Mouse (Mus musculus): ENCODE results near the gene Siah1b.

Siah1b gene

DNA sequence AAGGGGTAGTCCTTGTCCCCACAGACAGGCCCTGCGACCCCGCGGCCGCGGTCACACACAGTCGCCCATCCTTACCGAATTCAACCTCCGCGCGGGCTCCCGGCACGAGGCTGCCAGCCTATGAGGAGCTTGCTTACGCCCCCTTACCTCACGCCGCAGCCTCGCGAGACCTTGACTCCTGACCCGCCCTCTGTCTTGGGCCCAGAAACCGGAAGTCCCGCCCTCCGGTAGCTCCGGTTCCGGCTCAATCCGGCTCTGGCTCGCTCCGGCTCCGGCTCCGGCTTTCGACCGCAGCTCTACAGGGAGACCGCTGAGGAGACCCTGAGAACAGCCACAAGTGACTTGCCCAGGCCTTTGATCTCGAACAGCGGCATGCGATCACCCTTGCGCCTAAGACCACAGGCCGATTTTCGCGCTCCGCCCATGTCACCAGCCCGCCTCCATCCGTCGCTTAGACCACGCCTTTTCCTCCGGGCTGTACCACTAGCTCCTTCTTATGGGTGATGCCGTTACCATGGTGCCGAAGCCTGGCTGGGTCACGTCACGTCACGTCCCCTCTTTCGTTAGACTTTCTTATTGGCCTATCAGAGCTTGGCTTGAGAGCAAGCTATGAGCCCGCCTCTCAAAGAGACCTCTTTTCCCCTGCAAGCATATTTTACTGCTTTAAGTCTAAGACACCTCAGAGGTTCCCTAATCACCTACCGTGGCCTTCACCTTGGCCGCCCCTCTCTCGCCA is at the start of gene Siah1b:
Gene Siah1b (minus strand): TSS at position 454 of the 736 bp plus-strand sequence.
- in situ Hi-C loops (cut with MboI; ENCODE audit: unreplicated experiment in 2 of 2), result loop anchor here (5.0 to 10.0 kb wide), 3 partner anchors 341 to 1189 kb away; partner anchors contain the start of genes Piga (in 1 of the 2) and Syap1 (in 1 of the 2)

DNA sequence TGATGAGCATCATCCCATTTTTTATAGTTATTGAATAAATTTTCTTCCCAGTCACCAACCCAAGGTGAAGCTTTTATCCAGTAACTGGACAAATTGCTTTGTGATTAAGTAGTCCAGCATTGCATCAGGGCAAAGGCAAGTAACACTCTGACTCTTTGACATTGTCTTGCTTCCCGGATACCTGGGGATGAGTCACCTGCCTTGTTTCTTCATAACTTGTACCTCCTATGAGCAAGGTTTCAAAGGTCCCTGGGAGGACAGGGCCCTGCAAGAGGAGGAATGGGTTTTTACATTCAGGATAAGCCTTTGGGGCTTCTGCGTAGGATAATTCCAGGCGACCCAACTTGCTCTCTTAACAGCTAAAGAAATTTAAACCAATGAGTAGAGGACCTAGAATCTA is 47.6 kb upstream of the Siah1b start:
- in situ Hi-C loops (cut with MboI; ENCODE audit: unreplicated experiment in 2 of 2), result no loop called here

DNA sequence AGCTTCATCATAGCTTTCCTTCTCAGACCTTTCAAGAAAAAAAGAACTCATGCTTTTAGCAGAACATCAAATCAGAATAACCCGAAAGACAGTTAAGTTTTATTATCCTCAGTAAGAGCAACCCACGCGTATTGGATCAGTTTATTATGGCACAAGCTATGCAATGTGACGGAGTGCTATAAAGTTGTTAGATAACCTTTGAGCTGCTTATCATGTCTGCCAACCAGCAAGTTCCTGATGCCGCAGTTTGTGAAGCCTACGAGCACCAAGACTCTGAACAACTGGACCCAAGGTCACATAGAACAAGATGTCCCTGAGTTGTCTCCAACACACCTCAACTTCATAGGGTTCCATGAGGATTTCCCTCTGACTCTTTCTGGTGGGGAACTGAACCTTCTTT is 37.5 kb upstream of the Siah1b start:
- in situ Hi-C loops (cut with MboI; ENCODE audit: unreplicated experiment in 2 of 2), result no loop called here

DNA sequence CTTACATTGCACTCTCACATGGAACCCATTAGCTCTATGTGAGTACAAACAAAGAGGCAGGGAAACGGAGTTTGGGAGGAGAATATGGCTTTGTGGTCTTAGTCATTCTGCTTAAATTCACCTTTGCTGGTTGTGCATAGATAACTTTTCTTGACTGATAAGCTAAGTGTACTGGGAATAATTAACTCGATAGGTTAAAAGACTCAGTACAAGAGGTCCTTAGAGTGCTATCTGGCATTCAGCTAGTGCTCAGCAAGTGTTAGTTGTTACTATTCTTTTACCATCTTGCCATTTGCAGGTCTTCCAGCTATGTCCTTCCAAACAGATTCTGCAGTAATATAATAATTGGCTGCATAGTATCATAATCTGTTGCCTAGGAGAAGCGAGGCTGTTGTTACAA is 34.9 kb upstream of the Siah1b start:
- in situ Hi-C loops (cut with MboI; ENCODE audit: unreplicated experiment in 2 of 2), result no loop called here

DNA sequence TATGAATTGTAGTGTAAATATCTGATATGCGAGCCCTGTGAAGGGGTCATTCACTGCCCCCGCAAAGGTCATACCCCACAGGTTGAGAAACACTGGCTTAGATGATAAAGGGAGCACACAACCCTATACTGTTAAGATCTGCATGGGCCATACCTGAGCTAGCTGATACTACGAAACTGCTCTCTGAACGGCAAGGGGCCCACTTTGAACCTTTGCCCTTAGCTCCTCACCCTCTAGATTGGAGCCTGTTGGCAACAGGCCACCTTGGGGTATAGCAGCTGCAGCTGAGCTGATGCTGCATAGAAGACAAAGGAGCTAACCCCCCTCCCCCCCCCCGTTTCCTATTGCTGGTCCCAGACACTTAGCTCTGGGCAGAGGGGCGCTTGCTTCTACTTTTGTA is 26.4 kb upstream of the Siah1b start:
- in situ Hi-C loops (cut with MboI; ENCODE audit: unreplicated experiment in 2 of 2), result no loop called here

DNA sequence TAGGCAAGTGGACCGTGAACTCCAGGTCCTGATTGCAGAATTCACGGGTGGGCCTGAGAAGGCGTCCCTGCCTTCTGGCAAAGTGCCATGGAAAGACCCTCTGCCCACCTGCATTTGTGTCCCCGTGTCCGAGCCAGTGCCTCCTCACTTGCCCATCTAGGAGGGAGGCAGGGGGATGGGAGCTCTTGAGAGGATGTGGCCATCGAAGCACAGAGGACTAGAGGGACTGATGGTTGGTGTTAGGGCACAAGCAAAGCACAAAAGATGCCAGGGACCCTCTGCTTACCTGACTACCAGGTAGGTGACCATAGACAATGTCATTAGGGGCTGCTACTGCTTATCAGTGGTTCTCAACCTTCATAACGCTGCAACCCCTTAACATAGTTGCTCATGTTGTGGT is 25.9 kb upstream of the Siah1b start:
- in situ Hi-C loops (cut with MboI; ENCODE audit: unreplicated experiment in 2 of 2), result no loop called here

DNA sequence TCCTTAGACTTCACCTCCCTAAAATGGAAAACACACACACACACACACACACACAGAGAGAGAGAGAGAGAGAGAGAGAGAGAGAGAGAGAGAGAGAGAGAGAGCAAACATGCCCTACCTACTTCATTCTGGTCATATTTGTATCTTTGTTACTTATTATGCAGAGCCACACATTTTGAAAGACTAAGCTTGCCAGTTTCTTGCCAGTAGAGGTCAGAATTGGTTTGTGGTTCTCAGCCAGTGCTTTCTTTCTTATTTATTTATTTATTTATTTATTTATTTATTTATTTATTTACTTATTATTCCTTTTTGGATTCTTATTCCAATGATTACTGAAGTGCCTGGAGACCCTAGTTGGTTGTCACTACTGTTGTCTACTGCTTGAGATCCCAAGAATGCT is 25.2 kb upstream of the Siah1b start:
- in situ Hi-C loops (cut with MboI; ENCODE audit: unreplicated experiment in 2 of 2), result no loop called here

DNA sequence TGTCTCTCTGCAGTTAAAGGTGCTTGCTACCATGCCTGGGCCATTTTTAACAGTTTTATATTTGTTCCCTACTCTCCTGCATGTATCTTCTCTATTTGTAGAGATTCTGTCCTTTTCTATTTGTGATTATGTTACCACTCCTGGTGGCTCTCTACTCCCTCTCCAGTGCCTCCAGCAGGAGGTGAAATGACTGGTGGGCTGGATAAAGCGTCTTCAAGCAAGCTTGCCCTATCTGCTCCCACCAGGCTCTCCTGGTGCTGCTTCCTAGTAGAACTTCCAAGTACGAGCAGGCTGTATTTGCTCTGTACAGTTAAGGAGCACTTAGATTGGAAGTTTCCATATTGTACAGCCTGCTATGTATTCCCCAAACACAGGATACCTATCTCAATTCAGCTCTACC is 19.5 kb upstream of the Siah1b start:
- in situ Hi-C loops (cut with MboI; ENCODE audit: unreplicated experiment in 2 of 2), result no loop called here

DNA sequence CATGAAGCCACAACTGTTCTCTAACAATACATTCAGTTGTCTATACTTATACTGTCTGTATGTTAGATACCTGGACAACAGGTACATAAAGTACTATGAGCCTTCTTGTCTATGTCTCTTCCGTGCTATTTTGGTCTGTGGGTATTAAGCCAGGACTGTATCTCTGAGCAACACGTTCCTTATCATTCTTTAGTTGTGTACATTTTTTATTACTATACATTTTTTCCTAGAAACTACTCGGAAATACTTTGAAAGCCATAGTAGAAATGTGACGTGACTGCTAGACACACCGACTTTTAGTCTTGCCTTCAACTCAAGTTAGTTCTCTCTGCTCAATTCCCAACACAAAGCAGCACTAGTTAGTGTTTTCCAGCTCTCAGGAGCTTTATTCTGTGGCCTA is 17.1 kb upstream of the Siah1b start:
- in situ Hi-C loops (cut with MboI; ENCODE audit: unreplicated experiment in 2 of 2), result no loop called here

DNA sequence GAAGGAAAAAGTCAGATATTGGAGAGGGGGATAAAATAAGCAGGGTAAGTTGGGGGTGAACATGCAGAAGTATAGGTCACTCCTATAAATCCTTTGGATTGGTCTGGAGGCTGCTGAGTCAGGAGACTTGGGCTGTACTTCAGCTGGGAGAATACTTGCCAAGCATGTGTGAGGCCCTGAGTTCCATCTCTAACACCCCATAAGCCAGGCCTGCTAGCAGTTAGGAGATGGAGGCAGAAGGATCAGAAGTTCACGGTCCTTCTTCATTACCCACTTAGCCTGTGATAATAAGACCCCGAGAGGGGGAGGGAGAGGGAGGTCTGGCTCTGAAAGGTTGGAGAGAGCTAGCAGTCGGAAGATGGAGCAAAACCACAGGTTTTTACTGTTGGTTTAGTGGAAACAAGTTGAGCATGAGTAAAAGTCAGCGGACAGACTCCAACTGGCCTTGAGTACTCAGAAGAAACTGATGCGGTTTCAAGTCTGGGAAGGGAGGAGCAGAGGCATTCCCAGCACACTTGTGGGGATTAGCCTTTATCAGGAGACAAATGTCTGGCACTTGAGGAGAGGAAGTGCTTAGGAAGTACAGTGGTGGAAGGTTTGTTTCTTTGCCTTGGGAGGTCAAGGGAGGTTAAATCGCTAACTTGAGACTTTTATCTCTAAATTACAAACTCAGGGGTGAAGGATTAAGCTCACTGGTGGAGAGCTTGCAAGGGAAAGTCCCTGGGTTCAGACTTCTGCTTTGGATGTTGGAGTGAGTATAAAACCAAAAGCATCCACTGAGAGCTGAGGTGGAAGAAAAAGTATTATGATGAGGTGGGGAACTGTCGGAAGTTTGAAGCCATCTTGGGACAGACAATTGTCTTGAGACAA is 16.2 kb upstream of the Siah1b start:
- in situ Hi-C loops (cut with MboI; ENCODE audit: unreplicated experiment in 2 of 2), result no loop called here

DNA sequence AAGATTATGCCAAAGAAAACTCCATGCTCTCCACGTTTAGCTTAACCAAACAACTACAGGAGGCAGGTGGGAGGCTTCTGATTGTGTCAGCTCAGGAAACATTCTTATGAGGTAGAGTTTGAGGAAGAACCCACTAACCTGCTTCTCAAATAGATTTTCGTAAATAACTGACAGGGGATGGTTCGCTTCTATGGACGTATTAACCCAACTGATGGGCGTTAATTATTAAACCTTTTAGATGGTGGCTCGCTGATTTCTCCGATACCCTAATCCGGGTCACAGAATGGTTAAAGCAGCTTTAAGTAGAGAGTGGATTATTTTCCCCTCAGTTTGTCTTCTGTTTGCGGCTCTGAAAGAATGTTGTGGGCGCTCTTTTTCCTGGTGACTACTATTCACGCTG is 13.6 kb upstream of the Siah1b start:
- in situ Hi-C loops (cut with MboI; ENCODE audit: unreplicated experiment in 2 of 2), result no loop called here

DNA sequence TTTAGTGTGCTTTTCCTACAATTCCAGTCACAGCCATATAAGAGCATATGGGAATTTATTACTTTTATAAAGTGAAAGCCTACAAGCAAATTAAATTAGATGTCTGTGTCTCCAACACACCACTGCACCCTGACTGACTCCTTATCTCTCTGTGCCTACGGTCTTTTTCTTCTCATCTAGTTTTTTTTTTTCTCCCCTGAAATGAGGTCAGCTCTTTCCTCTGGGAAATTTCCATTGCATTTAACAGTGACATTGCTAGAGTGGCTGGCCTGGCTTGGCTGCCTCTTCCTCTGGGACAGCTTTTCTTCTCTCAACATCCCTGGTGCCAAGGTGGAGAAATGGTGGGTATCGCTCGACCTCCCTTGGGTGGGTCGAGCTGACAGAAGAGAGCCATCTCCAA is 12.3 kb upstream of the Siah1b start, which contains the start of gene Cltrn:
Gene Cltrn (plus strand): TSS at position 249 of the 400 bp plus-strand sequence.
- in situ Hi-C loops (cut with MboI; ENCODE audit: unreplicated experiment in 2 of 2), result no loop called here

DNA sequence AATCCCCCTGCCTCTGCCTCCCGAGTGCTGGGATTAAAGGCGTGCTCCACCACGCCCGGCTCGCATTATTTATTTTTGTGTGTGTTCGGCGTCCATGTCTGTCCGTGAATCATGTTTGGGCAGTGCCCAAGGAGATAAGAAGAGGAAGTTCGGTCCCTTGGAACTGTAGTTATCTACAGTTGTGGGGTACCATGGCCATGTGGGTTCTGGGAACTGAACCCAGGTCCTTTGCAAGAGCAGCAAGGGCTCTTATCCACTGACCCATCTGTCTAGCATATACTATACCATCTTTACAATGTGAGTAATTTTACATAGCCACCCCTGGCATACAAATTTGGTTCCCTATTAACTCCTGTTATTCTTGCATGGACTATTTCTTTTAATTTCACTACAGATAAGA is 5.7 kb upstream of the Siah1b start:
- in situ Hi-C loops (cut with MboI; ENCODE audit: unreplicated experiment in 2 of 2), result no loop called here

DNA sequence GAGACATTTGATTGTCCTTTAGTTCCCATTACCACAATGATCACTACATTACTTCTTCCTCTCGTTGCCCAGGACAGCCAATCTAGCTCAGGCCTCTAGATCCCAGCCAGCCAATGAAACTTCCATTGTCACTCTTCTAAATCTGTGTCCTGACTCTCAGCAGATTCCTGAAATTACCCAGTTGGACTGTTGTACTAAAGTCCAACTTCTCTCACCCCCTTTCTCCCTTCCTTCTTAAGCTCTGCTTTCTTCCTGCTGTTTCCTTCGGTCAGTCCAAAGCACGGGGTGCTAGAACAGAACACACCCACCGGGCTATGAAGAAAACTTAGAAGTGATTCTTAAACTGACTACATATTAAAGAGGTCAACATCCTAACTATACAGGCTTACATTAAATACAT is 7.3 kb downstream of the Siah1b start:
- in situ Hi-C loops (cut with MboI; ENCODE audit: unreplicated experiment in 2 of 2), result loop anchor here (10.0 to 25.0 kb wide), 2 partner anchors 244 to 1132 kb away; no protein-coding TSS in a partner anchor

DNA sequence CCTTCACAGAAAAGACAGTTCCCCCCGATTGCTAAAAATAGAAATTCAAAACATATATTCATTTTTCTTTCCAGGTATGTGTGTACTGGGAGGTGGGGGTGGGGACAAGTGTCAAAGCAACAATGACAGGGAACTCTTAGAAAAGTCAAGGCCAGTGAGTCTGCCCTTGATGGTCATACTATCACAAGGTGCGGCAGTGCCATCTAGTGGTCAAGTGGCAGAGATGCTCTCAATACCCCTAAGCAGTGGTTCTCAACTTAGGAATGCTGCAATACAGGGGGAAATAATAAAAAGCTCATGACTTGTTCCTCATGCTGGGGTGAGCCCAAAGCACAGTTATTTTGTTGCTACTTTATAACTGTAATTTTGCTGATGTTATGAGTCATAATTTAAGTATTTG is 10.1 kb downstream of the Siah1b start:
- in situ Hi-C loops (cut with MboI; ENCODE audit: unreplicated experiment in 2 of 2), result loop anchor here (10.0 to 25.0 kb wide), 2 partner anchors 241 to 1129 kb away; no protein-coding TSS in a partner anchor

DNA sequence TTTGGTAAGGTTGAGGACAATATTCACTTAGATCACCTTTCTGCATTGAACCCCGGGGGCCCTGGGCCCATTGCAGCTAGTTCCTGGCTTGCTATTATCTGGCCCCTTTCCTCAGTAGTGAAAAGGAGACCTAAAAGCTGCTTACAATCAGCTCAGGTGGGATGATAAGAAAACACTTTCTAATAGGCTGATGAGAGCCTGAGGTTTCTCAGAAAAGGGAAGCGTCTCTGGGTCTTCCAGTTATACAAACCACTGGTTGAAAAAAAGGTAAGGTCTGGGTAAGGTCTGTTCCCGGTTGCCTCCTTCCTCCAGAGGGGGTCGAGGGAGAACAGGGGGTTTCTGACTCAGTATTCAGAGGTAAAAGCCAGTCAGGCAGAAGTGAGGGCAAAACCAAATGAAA is 17.2 kb downstream of the Siah1b start:
- in situ Hi-C loops (cut with MboI; ENCODE audit: unreplicated experiment in 2 of 2), result loop anchor here in 1 of 2 experiments (25.0 kb wide), 1 partner anchor 1122 kb away; no protein-coding TSS in a partner anchor

DNA sequence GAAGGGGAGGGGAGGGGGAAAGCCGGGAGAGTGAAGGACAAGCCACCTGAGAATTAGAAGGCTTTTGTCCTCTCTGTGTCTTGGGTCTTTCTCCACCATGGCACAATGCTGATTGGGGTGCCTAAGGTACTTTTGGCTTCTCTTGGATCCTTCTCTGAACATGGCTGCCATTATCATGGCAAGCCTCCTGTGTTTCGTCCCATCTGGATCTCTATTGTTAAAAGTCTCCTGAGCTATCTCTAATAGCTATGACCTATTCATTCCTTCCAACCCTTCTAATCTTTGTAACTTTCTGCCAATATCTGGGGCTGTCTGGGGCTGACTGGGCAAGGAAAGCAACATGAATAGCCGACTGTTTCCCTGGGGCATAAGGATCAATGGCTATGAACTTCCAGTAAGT is 17.8 kb downstream of the Siah1b start:
- in situ Hi-C loops (cut with MboI; ENCODE audit: unreplicated experiment in 2 of 2), result loop anchor here in 1 of 2 experiments (25.0 kb wide), 1 partner anchor 1121 kb away; no protein-coding TSS in a partner anchor

DNA sequence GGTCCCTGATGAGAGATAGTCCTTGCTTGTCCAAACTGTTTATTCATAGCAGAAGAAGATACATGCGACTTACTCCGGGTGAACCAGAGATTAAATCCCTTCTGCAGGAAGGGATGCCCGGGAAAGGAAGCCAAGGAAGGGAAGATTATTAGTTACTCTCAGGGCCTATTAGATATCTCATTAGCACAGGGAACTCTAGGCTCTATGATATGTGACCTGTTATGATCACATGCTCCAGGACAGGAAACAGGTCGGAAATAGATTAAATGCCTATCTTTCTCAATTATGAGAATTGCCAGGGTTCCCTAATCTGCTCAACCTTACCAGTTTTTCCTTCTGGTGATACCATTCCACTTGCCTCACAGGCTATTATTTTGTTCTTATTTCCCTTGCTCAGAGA is 20.6 kb downstream of the Siah1b start:
- in situ Hi-C loops (cut with MboI; ENCODE audit: unreplicated experiment in 2 of 2), result loop anchor here in 1 of 2 experiments (25.0 kb wide), 1 partner anchor 1118 kb away; no protein-coding TSS in a partner anchor

DNA sequence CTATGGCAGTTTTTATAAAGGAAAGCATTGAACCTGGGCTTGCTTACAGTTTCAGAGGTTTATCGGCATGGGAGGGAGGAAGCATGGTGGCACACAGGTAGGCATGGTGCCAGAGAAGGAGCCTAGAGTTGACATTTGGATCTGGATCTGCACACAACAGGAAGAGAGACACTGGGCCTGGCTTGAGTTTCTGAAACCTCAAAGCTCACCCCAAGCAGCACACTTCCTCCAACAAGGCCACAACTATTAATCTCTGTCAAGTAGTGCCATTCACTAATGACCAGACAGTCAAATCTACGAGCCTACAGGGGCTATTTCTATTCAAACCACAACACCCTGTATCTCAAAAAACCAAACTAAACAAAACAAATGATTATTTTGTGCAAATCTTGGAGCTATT is 29.6 kb downstream of the Siah1b start:
- in situ Hi-C loops (cut with MboI; ENCODE audit: unreplicated experiment in 2 of 2), result no loop called here

DNA sequence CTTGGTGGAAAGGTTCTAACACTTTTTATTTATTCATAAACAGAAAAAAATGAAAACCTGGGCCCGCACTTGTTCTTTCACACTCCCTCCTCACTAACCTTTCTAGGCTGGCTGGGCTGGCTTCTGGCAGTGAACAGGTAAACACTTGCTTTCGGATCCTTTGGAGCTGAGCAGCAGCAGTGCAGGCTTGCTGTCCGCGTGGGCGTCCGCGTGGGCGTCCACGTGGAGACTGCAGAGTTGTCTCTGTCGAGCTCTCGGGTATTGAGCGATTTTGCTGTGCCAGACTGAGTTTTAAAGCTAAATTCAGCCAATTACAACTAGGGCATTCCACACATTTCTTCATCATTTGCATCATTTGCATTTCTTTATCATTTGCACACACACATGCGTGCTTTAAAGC is 34.2 kb downstream of the Siah1b start:
- in situ Hi-C loops (cut with MboI; ENCODE audit: unreplicated experiment in 2 of 2), result no loop called here

DNA sequence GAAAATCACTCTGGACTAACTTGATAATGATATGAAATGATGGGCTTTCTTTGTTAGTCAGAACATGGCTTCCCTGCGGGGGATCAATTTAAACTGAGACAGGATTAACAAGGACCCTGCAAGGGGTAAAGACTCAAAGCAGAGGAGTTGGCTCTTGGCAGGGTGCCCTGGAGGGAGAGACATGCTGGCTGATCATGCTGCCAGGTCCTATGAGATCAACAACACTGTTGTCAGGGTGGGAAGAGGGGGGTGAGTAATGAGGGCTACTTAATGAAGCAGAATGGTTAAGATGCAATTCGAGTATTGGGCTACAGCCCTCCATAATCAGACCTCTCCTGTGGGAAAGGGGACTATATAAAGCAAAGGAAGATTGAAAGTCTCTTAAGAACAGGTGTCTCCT is 37.4 kb downstream of the Siah1b start:
- in situ Hi-C loops (cut with MboI; ENCODE audit: unreplicated experiment in 2 of 2), result no loop called here

Measured in v-Abl transformed pro-B cells (cell line).